Mouse (Mus musculus): ENCODE measurements at regions not wholly inside any gene's neighbourhood (a gene's known extent, or its start where the extent isn't known, plus 50 kb on each side); places are given as distances from the start of the nearest gene placed in this dataset.

- 73% methylated on average over 1 of the region's 1 CpGs for WGBS
- no peak overlapping the region for H3K27ac ChIP-seq (replicated peaks in 1 of 2; ENCODE audit: control insufficient read depth in 1 of 2, insufficient read depth in 1 of 2, low read depth in 2 of 2, low read length in 2 of 2)
- H3K4me1 ChIP-seq (ENCODE audit: control insufficient read depth in 2 of 2, insufficient read depth in 2 of 2, low read length in 2 of 2): no peaks in the 10 kb centered on the region
- H3K4me3 ChIP-seq (ENCODE audit: control insufficient read depth in 1 of 2, insufficient read depth in 1 of 2, low read depth in 1 of 2, low read length in 2 of 2): no peak overlapping the region
- H3K36me3 ChIP-seq (ENCODE audit: control insufficient read depth, insufficient read depth, low read length): no peaks in the 10 kb centered on the region
- H3K4me2 ChIP-seq (ENCODE audit: low read length): no peak overlapping the region
- H3K9me3 ChIP-seq (ENCODE audit: control insufficient read depth, low read length): no peaks in the 10 kb centered on the region
- no peak for ATAC-seq (ENCODE audit: insufficient number of reproducible peaks, insufficient read depth, low FRiP score, low read depth)
- H3K9ac ChIP-seq (ENCODE audit: low read length): no peak overlapping the region
- H3K27me3 ChIP-seq (ENCODE audit: control insufficient read depth, insufficient read depth, low read length): no peaks in the 10 kb centered on the region
These were observed 301.9 kb downstream of the Ptprc start for GRCm38 (mm10) chr1:137873628-137874027.

GRCm38 (mm10) chr1:137865030-137865429 is 310.5 kb downstream of the Ptprc start:
- no peaks in the 10 kb centered on the region for H3K36me3 ChIP-seq (ENCODE audit: control insufficient read depth, insufficient read depth, low read length)
- H3K27ac ChIP-seq (replicated peaks in 1 of 2; ENCODE audit: control insufficient read depth in 1 of 2, insufficient read depth in 1 of 2, low read depth in 2 of 2, low read length in 2 of 2): no peak overlapping the region
- no peaks in the 10 kb centered on the region for H3K27me3 ChIP-seq (ENCODE audit: control insufficient read depth, insufficient read depth, low read length)
- H3K9ac ChIP-seq (ENCODE audit: low read length): no peak overlapping the region
- ATAC-seq (ENCODE audit: insufficient number of reproducible peaks, insufficient read depth, low FRiP score, low read depth): no peak
- H3K4me3 ChIP-seq (ENCODE audit: control insufficient read depth in 1 of 2, insufficient read depth in 1 of 2, low read depth in 1 of 2, low read length in 2 of 2): no peak overlapping the region
- no peaks in the 10 kb centered on the region for H3K9me3 ChIP-seq (ENCODE audit: control insufficient read depth, low read length)
- 41% methylated on average over 1 of the region's 1 CpGs for WGBS
- H3K4me2 ChIP-seq (ENCODE audit: low read length): no peak overlapping the region
- H3K4me1 ChIP-seq (ENCODE audit: control insufficient read depth in 2 of 2, insufficient read depth in 2 of 2, low read length in 2 of 2): no peaks in the 10 kb centered on the region

- no peak for ATAC-seq (ENCODE audit: insufficient number of reproducible peaks, insufficient read depth, low FRiP score, low read depth)
- Histone ChIP-seq H3K4me1 (ENCODE audit: control insufficient read depth in 2 of 2, insufficient read depth in 2 of 2, low read length in 2 of 2) (no peaks in the 10 kb centered on the region), H3K9me3 (ENCODE audit: control insufficient read depth, low read length) (no peaks in the 10 kb centered on the region), H3K4me3 (ENCODE audit: control insufficient read depth in 1 of 2, insufficient read depth in 1 of 2, low read depth in 1 of 2, low read length in 2 of 2) (no peak overlapping the region), H3K36me3 (ENCODE audit: control insufficient read depth, insufficient read depth, low read length) (no peaks in the 10 kb centered on the region), H3K27ac (replicated peaks in 1 of 2; ENCODE audit: control insufficient read depth in 1 of 2, insufficient read depth in 1 of 2, low read depth in 2 of 2, low read length in 2 of 2) (no peak overlapping the region), H3K4me2 (ENCODE audit: low read length) (no peak overlapping the region), H3K27me3 (ENCODE audit: control insufficient read depth, insufficient read depth, low read length) (no peaks in the 10 kb centered on the region), H3K9ac (ENCODE audit: low read length) (no peak overlapping the region)
- WGBS: 86% methylated on average over 7 of the region's 7 CpGs
These were observed 312.0 kb downstream of the Ptprc start for GRCm38 (mm10) chr1:137863506-137863905.

- WGBS: 77% methylated on average over 2 of the region's 2 CpGs
- Histone ChIP-seq H3K9ac (ENCODE audit: low read length) (no peak overlapping the region), H3K27ac (replicated peaks in 1 of 2; ENCODE audit: control insufficient read depth in 1 of 2, insufficient read depth in 1 of 2, low read depth in 2 of 2, low read length in 2 of 2) (no peak overlapping the region), H3K27me3 (ENCODE audit: control insufficient read depth, insufficient read depth, low read length) (no peaks in the 10 kb centered on the region), H3K4me1 (ENCODE audit: control insufficient read depth in 2 of 2, insufficient read depth in 2 of 2, low read length in 2 of 2) (no peaks in the 10 kb centered on the region), H3K4me3 (ENCODE audit: control insufficient read depth in 1 of 2, insufficient read depth in 1 of 2, low read depth in 1 of 2, low read length in 2 of 2) (no peak overlapping the region), H3K36me3 (ENCODE audit: control insufficient read depth, insufficient read depth, low read length) (no peaks in the 10 kb centered on the region), H3K4me2 (ENCODE audit: low read length) (no peak overlapping the region), H3K9me3 (ENCODE audit: control insufficient read depth, low read length) (no peaks in the 10 kb centered on the region)
- ATAC-seq (ENCODE audit: insufficient number of reproducible peaks, insufficient read depth, low FRiP score, low read depth): no peak
These were observed 323.2 kb downstream of the Ptprc start for GRCm38 (mm10) chr1:137852262-137852661.

- Histone ChIP-seq H3K4me2 (ENCODE audit: low read length) (no peak overlapping the region), H3K4me1 (ENCODE audit: control insufficient read depth in 2 of 2, insufficient read depth in 2 of 2, low read length in 2 of 2) (no peaks in the 10 kb centered on the region), H3K27me3 (ENCODE audit: control insufficient read depth, insufficient read depth, low read length) (no peaks in the 10 kb centered on the region), H3K27ac (replicated peaks in 1 of 2; ENCODE audit: control insufficient read depth in 1 of 2, insufficient read depth in 1 of 2, low read depth in 2 of 2, low read length in 2 of 2) (no peak overlapping the region), H3K9ac (ENCODE audit: low read length) (no peak overlapping the region), H3K36me3 (ENCODE audit: control insufficient read depth, insufficient read depth, low read length) (no peaks in the 10 kb centered on the region), H3K9me3 (ENCODE audit: control insufficient read depth, low read length) (no peaks in the 10 kb centered on the region), H3K4me3 (ENCODE audit: control insufficient read depth in 1 of 2, insufficient read depth in 1 of 2, low read depth in 1 of 2, low read length in 2 of 2) (no peak overlapping the region)
- ATAC-seq (ENCODE audit: insufficient number of reproducible peaks, insufficient read depth, low FRiP score, low read depth): no peak
- WGBS: 83% methylated on average over 10 of the region's 10 CpGs
These were observed 328.1 kb downstream of the Ptprc start for GRCm38 (mm10) chr1:137847311-137847923.

GRCm38 (mm10) chr1:137846857-137847256 is 328.7 kb downstream of the Ptprc start:
- Histone ChIP-seq H3K9me3 (ENCODE audit: control insufficient read depth, low read length) (no peaks in the 10 kb centered on the region), H3K36me3 (ENCODE audit: control insufficient read depth, insufficient read depth, low read length) (no peaks in the 10 kb centered on the region), H3K4me3 (ENCODE audit: control insufficient read depth in 1 of 2, insufficient read depth in 1 of 2, low read depth in 1 of 2, low read length in 2 of 2) (no peak overlapping the region), H3K27ac (replicated peaks in 1 of 2; ENCODE audit: control insufficient read depth in 1 of 2, insufficient read depth in 1 of 2, low read depth in 2 of 2, low read length in 2 of 2) (no peak overlapping the region), H3K9ac (ENCODE audit: low read length) (no peak overlapping the region), H3K27me3 (ENCODE audit: control insufficient read depth, insufficient read depth, low read length) (no peaks in the 10 kb centered on the region), H3K4me1 (ENCODE audit: control insufficient read depth in 2 of 2, insufficient read depth in 2 of 2, low read length in 2 of 2) (no peaks in the 10 kb centered on the region), H3K4me2 (ENCODE audit: low read length) (no peak overlapping the region)
- 79% methylated on average over 1 of the region's 1 CpGs for WGBS
- ATAC-seq (ENCODE audit: insufficient number of reproducible peaks, insufficient read depth, low FRiP score, low read depth): no peak

- H3K27me3 ChIP-seq (ENCODE audit: control insufficient read depth, insufficient read depth, low read length): no peaks in the 10 kb centered on the region
- no peak overlapping the region for H3K9ac ChIP-seq (ENCODE audit: low read length)
- H3K4me2 ChIP-seq (ENCODE audit: low read length): no peak overlapping the region
- H3K4me1 ChIP-seq (ENCODE audit: control insufficient read depth in 2 of 2, insufficient read depth in 2 of 2, low read length in 2 of 2): no peaks in the 10 kb centered on the region
- H3K9me3 ChIP-seq (ENCODE audit: control insufficient read depth, low read length): no peaks in the 10 kb centered on the region
- no peak for ATAC-seq (ENCODE audit: insufficient number of reproducible peaks, insufficient read depth, low FRiP score, low read depth)
- no peaks in the 10 kb centered on the region for H3K36me3 ChIP-seq (ENCODE audit: control insufficient read depth, insufficient read depth, low read length)
- no peak overlapping the region for H3K4me3 ChIP-seq (ENCODE audit: control insufficient read depth in 1 of 2, insufficient read depth in 1 of 2, low read depth in 1 of 2, low read length in 2 of 2)
- no peak overlapping the region for H3K27ac ChIP-seq (replicated peaks in 1 of 2; ENCODE audit: control insufficient read depth in 1 of 2, insufficient read depth in 1 of 2, low read depth in 2 of 2, low read length in 2 of 2)
These were observed 335.0 kb downstream of the Ptprc start for GRCm38 (mm10) chr1:137840531-137840930.

- ATAC-seq (ENCODE audit: insufficient number of reproducible peaks, insufficient read depth, low FRiP score, low read depth): no peak
- Histone ChIP-seq H3K4me1 (ENCODE audit: control insufficient read depth in 2 of 2, insufficient read depth in 2 of 2, low read length in 2 of 2) (no peaks in the 10 kb centered on the region), H3K27me3 (ENCODE audit: control insufficient read depth, insufficient read depth, low read length) (no peaks in the 10 kb centered on the region), H3K27ac (replicated peaks in 1 of 2; ENCODE audit: control insufficient read depth in 1 of 2, insufficient read depth in 1 of 2, low read depth in 2 of 2, low read length in 2 of 2) (no peak overlapping the region), H3K9ac (ENCODE audit: low read length) (no peak overlapping the region), H3K9me3 (ENCODE audit: control insufficient read depth, low read length) (no peaks in the 10 kb centered on the region), H3K4me2 (ENCODE audit: low read length) (no peak overlapping the region), H3K4me3 (ENCODE audit: control insufficient read depth in 1 of 2, insufficient read depth in 1 of 2, low read depth in 1 of 2, low read length in 2 of 2) (no peak overlapping the region), H3K36me3 (ENCODE audit: control insufficient read depth, insufficient read depth, low read length) (no peaks in the 10 kb centered on the region)
- WGBS: 81% methylated on average over 5 of the region's 5 CpGs
These were observed 335.8 kb downstream of the Ptprc start for GRCm38 (mm10) chr1:137839703-137840102.

Measured in heart, embryonic 14.5 days (tissue).